Mouse (Mus musculus) brain, embryonic 14.5 days (tissue): ENCODE measurements around the gene Daglb.

Experiments used
- CTCF ChIP-seq: fragments of 200-500 bp; IDR thresholded peaks from 2 replicates; pipeline ENCODE4 v1.5.1; 2012; ENCODE audit warnings: inconsistent platforms, mild to moderate bottlenecking, moderate library complexity, borderline replicate concordance; ENCODE audit not compliant: insufficient read depth, insufficient read length; ENCODE audit errors: extremely low read depth
- POLR2A ChIP-seq: fragments of 200-500 bp; IDR thresholded peaks from 2 replicates; pipeline ENCODE4 v1.6.1; 2012; ENCODE audit warnings: mild to moderate bottlenecking, inconsistent platforms, borderline replicate concordance; ENCODE audit not compliant: poor library complexity, insufficient read depth, insufficient read length, severe bottlenecking; ENCODE audit errors: extremely low read depth

- TF ChIP-seq POLR2A (no peak), CTCF (no peak)
Observed at GRCm38 (mm10) chr5:143505056-143505455, 40.7 kb downstream of the Daglb start.
